Comparison of ENCODE assay signal across 8 mouse cellular contexts in the genomic region with DNA sequence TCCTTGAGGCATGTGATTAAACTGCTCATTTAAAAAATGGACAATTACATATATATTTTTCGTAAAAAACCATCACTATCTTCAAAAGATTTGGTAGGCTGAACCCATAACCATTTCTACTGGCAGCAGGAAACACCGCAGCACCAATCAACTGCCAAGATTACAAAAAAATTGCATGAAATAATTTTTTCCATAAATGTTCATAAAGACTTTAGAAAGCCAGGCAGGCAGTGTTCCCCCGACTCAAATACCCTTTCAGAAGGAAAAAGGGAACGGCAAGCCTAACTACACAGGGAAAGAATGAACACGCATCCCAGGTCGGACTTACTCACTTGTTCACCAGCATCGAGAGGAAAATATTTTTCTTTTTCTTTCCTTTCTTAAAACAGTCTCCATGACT. TPM values are rescaled to one million over a fixed set of nuclear protein-coding genes. Genes with fewer than 3 reads are reported as not detected.
DNase-seq lines count a peak whose midpoint lies in the region; ATAC-seq lines count a peak whose summit lies in the region.

No protein-coding gene starts in this region.

- H3K9ac ChIP-seq in kidney, embryonic 15.5 days = peak overlapping the region; percentile 65
- no peak overlapping the region for H3K9ac ChIP-seq in hindbrain, embryonic 11.5 days (ENCODE audit: low read depth, low read length)
- H3K9ac ChIP-seq in midbrain, embryonic 14.5 days (replicated peaks; ENCODE audit: low read length) = no peak overlapping the region

- DNase-seq in kidney, adult 9 months = no peak
- DNase-seq in Muller cell, postnatal 12 days (ENCODE audit: inconsistent ontology term) = peak; percentile 17
- peak; percentile 28 for DNase-seq in hindbrain, embryonic 11.5 days (ENCODE audit: low spot score)
- DNase-seq in midbrain, embryonic 14.5 days = peak; percentile 11
- no peak for DNase-seq in layer of hippocampus, postnatal 14 days (ENCODE audit: low spot score in 2 of 2)
- no peak for DNase-seq in adrenal gland, postnatal 14 days
- DNase-seq in spleen, postnatal 36 days (ENCODE audit: low spot score in 2 of 2) = no peak

- no peak overlapping the region for H3K27ac ChIP-seq in kidney, embryonic 15.5 days
- no peak overlapping the region for H3K27ac ChIP-seq in hindbrain, embryonic 11.5 days (ENCODE audit: low read depth, low read length)
- H3K27ac ChIP-seq in midbrain, embryonic 14.5 days (replicated peaks; ENCODE audit: low read depth, low read length) = no peak overlapping the region

- no peak for ATAC-seq in kidney, embryonic 15.5 days (replicated peaks; ENCODE audit: low FRiP score)
- ATAC-seq in hindbrain, embryonic 11.5 days (ENCODE audit: low FRiP score) = no peak
- ATAC-seq in midbrain, embryonic 14.5 days (ENCODE audit: low FRiP score, low TSS enrichment) = no peak

- 16% methylated on average over 7 of the region's 7 CpGs for WGBS in kidney, embryonic 15.5 days
- WGBS in hindbrain, embryonic 11.5 days = 18% methylated on average over 7 of the region's 7 CpGs
- WGBS in midbrain, embryonic 14.5 days = 25% methylated on average over 7 of the region's 7 CpGs

- peaks cover 11% of the 10 kb centered on the region for H3K36me3 ChIP-seq in kidney, embryonic 15.5 days
- no peaks in the 10 kb centered on the region for H3K36me3 ChIP-seq in hindbrain, embryonic 11.5 days (ENCODE audit: control insufficient read depth, insufficient read depth, low read length)
- peaks cover 7% of the 10 kb centered on the region for H3K36me3 ChIP-seq in midbrain, embryonic 14.5 days (ENCODE audit: control insufficient read depth, insufficient read depth, low read length)

- H3K9me3 ChIP-seq in kidney, embryonic 15.5 days (replicated peaks) = no peaks in the 10 kb centered on the region
- H3K9me3 ChIP-seq in hindbrain, embryonic 11.5 days (ENCODE audit: control insufficient read depth, low read length) = no peaks in the 10 kb centered on the region
- no peaks in the 10 kb centered on the region for H3K9me3 ChIP-seq in midbrain, embryonic 14.5 days (ENCODE audit: control insufficient read depth, low read length)

- H3K4me2 ChIP-seq in kidney, embryonic 15.5 days = peak overlapping the region; percentile 67
- peak overlapping the region; percentile 26; the same call in 1 of the 2 replicates for H3K4me2 ChIP-seq in hindbrain, embryonic 11.5 days (replicated peaks; ENCODE audit: low read depth, low read length)
- peak overlapping the region; percentile 72 for H3K4me2 ChIP-seq in midbrain, embryonic 14.5 days (ENCODE audit: low read length)

- peaks cover 19% of the 10 kb centered on the region for H3K4me1 ChIP-seq in kidney, embryonic 15.5 days
- H3K4me1 ChIP-seq in hindbrain, embryonic 11.5 days (replicated peaks; ENCODE audit: control insufficient read depth, insufficient read depth, low read length) = no peaks in the 10 kb centered on the region
- H3K4me1 ChIP-seq in midbrain, embryonic 14.5 days (ENCODE audit: control insufficient read depth, insufficient read depth, low read length) = no peaks in the 10 kb centered on the region

- H3K4me3 ChIP-seq in kidney, embryonic 15.5 days (replicated peaks) = peak overlapping the region; percentile 62
- H3K4me3 ChIP-seq in hindbrain, embryonic 11.5 days (ENCODE audit: low read depth, low read length) = peak overlapping the region; percentile 39
- peak overlapping the region; percentile 49 for H3K4me3 ChIP-seq in midbrain, embryonic 14.5 days (replicated peaks; ENCODE audit: low read depth, low read length)

- no peaks in the 10 kb centered on the region for H3K27me3 ChIP-seq in kidney, embryonic 15.5 days
- H3K27me3 ChIP-seq in hindbrain, embryonic 11.5 days (ENCODE audit: control insufficient read depth, insufficient read depth, low read length) = no peaks in the 10 kb centered on the region
- no peaks in the 10 kb centered on the region for H3K27me3 ChIP-seq in midbrain, embryonic 14.5 days (ENCODE audit: control insufficient read depth, insufficient read depth, low read length)

RNA-seq across cellular contexts. Expression of a gene that starts 25.4 kb away (rescaled TPM):
- 61.6 and 62.9 TPM in 2 replicates for polyA plus RNA-seq in kidney, embryonic 15.5 days (2015; fragmentation: Nextera tagmentation; extraction: Ambion mirVana)
- 31.4 and 33.9 TPM in 2 replicates for polyA plus RNA-seq in hindbrain, embryonic 11.5 days (2014; fragmentation: Nextera tagmentation; extraction: Ambion mirVana)
- polyA plus RNA-seq in midbrain, embryonic 14.5 days (2014; fragmentation: Nextera tagmentation; extraction: Ambion mirVana) = 5.0 and 8.5 TPM in 2 replicates
- 10 to 100 TPM; 24.1 to 28.6 TPM for total RNA-seq in layer of hippocampus, postnatal 14 days (2021)
- total RNA-seq in adrenal gland, postnatal 14 days (2021) = 89.3 and 110 TPM in 2 replicates

RNA-seq across cellular contexts. Expression of a gene that starts 25.5 kb away (rescaled TPM):
- polyA plus RNA-seq in kidney, embryonic 15.5 days (2015; fragmentation: Nextera tagmentation; extraction: Ambion mirVana) = not detected in 2 replicates
- polyA plus RNA-seq in hindbrain, embryonic 11.5 days (2014; fragmentation: Nextera tagmentation; extraction: Ambion mirVana) = not detected in 2 replicates
- polyA plus RNA-seq in midbrain, embryonic 14.5 days (2014; fragmentation: Nextera tagmentation; extraction: Ambion mirVana) = not detected in 2 replicates
- not detected for total RNA-seq in layer of hippocampus, postnatal 14 days (2021)
- total RNA-seq in adrenal gland, postnatal 14 days (2021) = not detected in 2 replicates

RNA-seq across cellular contexts. Expression of a gene that starts 38.6 kb away (rescaled TPM):
- polyA plus RNA-seq in kidney, embryonic 15.5 days (2015; fragmentation: Nextera tagmentation; extraction: Ambion mirVana) = not detected in 2 replicates
- polyA plus RNA-seq in hindbrain, embryonic 11.5 days (2014; fragmentation: Nextera tagmentation; extraction: Ambion mirVana) = not detected in 2 replicates
- not detected in 2 replicates for polyA plus RNA-seq in midbrain, embryonic 14.5 days (2014; fragmentation: Nextera tagmentation; extraction: Ambion mirVana)
- not detected for total RNA-seq in layer of hippocampus, postnatal 14 days (2021)
- total RNA-seq in adrenal gland, postnatal 14 days (2021) = not detected in 2 replicates

RNA-seq across cellular contexts. Expression of a gene that starts 52.5 kb away (rescaled TPM):
- not detected in 2 replicates for polyA plus RNA-seq in kidney, embryonic 15.5 days (2015; fragmentation: Nextera tagmentation; extraction: Ambion mirVana)
- not detected in 2 replicates for polyA plus RNA-seq in hindbrain, embryonic 11.5 days (2014; fragmentation: Nextera tagmentation; extraction: Ambion mirVana)
- polyA plus RNA-seq in midbrain, embryonic 14.5 days (2014; fragmentation: Nextera tagmentation; extraction: Ambion mirVana) = 0.15 TPM in 1 of 2 replicates, not detected in the other
- total RNA-seq in layer of hippocampus, postnatal 14 days (2021) = not detected
- total RNA-seq in adrenal gland, postnatal 14 days (2021) = not detected in 2 replicates

RNA-seq across cellular contexts. Expression of a gene that starts 55.0 kb away (rescaled TPM):
- polyA plus RNA-seq in kidney, embryonic 15.5 days (2015; fragmentation: Nextera tagmentation; extraction: Ambion mirVana) = 0.17 and 3.2 TPM in 2 replicates
- not detected in 2 replicates for polyA plus RNA-seq in hindbrain, embryonic 11.5 days (2014; fragmentation: Nextera tagmentation; extraction: Ambion mirVana)
- polyA plus RNA-seq in midbrain, embryonic 14.5 days (2014; fragmentation: Nextera tagmentation; extraction: Ambion mirVana) = not detected in 2 replicates
- total RNA-seq in layer of hippocampus, postnatal 14 days (2021) = not detected
- total RNA-seq in adrenal gland, postnatal 14 days (2021) = not detected in 2 replicates

Comparison
In these comparisons a context has a peak if more than half of its experiments do, and no peak if none do; other contexts are left out.
1. DNase-seq: peak in Muller cell, postnatal 12 days (single experiment), hindbrain, embryonic 11.5 days (single experiment) and midbrain, embryonic 14.5 days (single experiment); none in kidney, adult 9 months (single experiment), layer of hippocampus, postnatal 14 days (0 of 2), adrenal gland, postnatal 14 days (single experiment) and spleen, postnatal 36 days (0 of 2).
2. Peak in every context shown above with its lines, with median percentiles within 50 percentile points of each other: H3K4me2 ChIP-seq and H3K4me3 ChIP-seq.